Mouse (Mus musculus): ENCODE results near the gene Ccnk.

The Ccnk gene

GRCm38 (mm10) chr12:108225781-108226180 is 46.4 kb downstream of the Ccnk start:
- no peak for DNase-seq

GRCm38 (mm10) chr12:108226216-108226615 is 46.8 kb downstream of the Ccnk start:
- DNase-seq = no peak

- no peak for DNase-seq
Observed at GRCm38 (mm10) chr12:108226941-108227340, 47.6 kb downstream of the Ccnk start.

GRCm38 (mm10) chr12:108227527-108227926 is 48.1 kb downstream of the Ccnk start:
- DNase-seq = no peak

GRCm38 (mm10) chr12:108230077-108230476 is 50.7 kb downstream of the Ccnk start:
- no peak for DNase-seq

GRCm38 (mm10) chr12:108230821-108231794 is 51.7 kb downstream of the Ccnk start:
- peak; percentile 62 for DNase-seq

GRCm38 (mm10) chr12:108231901-108232300 is 52.5 kb downstream of the Ccnk start:
- no peak for DNase-seq

GRCm38 (mm10) chr12:108233736-108234135 is 54.4 kb downstream of the Ccnk start:
- DNase-seq = no peak

GRCm38 (mm10) chr12:108234832-108235602 is 55.6 kb downstream of the Ccnk start:
- no peak for DNase-seq

- no peak for DNase-seq
Observed at GRCm38 (mm10) chr12:108235976-108236555, 56.7 kb downstream of the Ccnk start.

- DNase-seq = no peak
Observed at GRCm38 (mm10) chr12:108237300-108238006, 58.1 kb downstream of the Ccnk start.

GRCm38 (mm10) chr12:108238395-108239035 is 59.1 kb downstream of the Ccnk start:
- DNase-seq = no peak

GRCm38 (mm10) chr12:108239441-108239840 is 60.1 kb downstream of the Ccnk start:
- no peak for DNase-seq

- DNase-seq = no peak
Observed at GRCm38 (mm10) chr12:108240401-108240890, 61.1 kb downstream of the Ccnk start.

GRCm38 (mm10) chr12:108240953-108241588 is 61.7 kb downstream of the Ccnk start:
- DNase-seq = no peak

GRCm38 (mm10) chr12:108241626-108242025 is 62.2 kb downstream of the Ccnk start:
- DNase-seq = no peak

GRCm38 (mm10) chr12:108242243-108242745 is 62.9 kb downstream of the Ccnk start:
- no peak for DNase-seq

GRCm38 (mm10) chr12:108244778-108245177 is 65.4 kb downstream of the Ccnk start:
- DNase-seq = no peak

- DNase-seq = no peak
Observed at GRCm38 (mm10) chr12:108245579-108245978, 66.2 kb downstream of the Ccnk start.

GRCm38 (mm10) chr12:108246759-108247500 is 67.6 kb downstream of the Ccnk start:
- DNase-seq = no peak

Data from thymus, postnatal 14 days (tissue).